Mouse (Mus musculus): ENCODE data around the gene Ppip5k2.

GRCm38 (mm10) chr1:97768089-97768488, 2.1 kb downstream of the Ppip5k2 start:
- TF ChIP-seq POLR2A (IDR thresholded peaks at IDR 0.05; ENCODE audit: borderline replicate concordance, extremely low read depth, low read depth, low read length) (no peak), CTCF (IDR thresholded peaks at IDR 0.05; ENCODE audit: insufficient read depth, low read length) (no peak)

Measured in lung, adult 2 months (tissue).